Mouse (Mus musculus) CH12.LX (cell line): ENCODE measurements at regions not wholly inside any gene's neighbourhood (a gene's known extent, or its start where the extent isn't known, plus 50 kb on each side); places are given as distances from the start of the nearest gene placed in this dataset.

Experiments
- BHLHE40 ChIP-seq: IDR thresholded peaks from 2 replicates; pipeline ENCODE4 v1.6.1; 2011; ENCODE audit warnings: mild to moderate bottlenecking, low read depth, low read length, improper control_type of control experiment
- CHD2 ChIP-seq: IDR thresholded peaks from 2 replicates; pipeline ENCODE4 v1.6.1; 2011; ENCODE audit warnings: low read length, improper control_type of control experiment
- CTCF ChIP-seq, 2 experiments: IDR thresholded peaks in 1 of 2; conservative IDR thresholded peaks in 1 of 2; 2 replicates each; pipeline ENCODE4 v1.5.1; 2011 to 2012; ENCODE audit warnings: low read depth in 2 of 2, low read length in 2 of 2, improper control_type of control experiment in 1 of 2, inconsistent platforms in 1 of 2, mild to moderate bottlenecking in 1 of 2, moderate library complexity in 1 of 2
- EP300 ChIP-seq: IDR thresholded peaks from 2 replicates; pipeline ENCODE4 v1.6.1; 2011; ENCODE audit warnings: low read length, improper control_type of control experiment
- ETS1 ChIP-seq: conservative IDR thresholded peaks from 2 replicates; pipeline ENCODE4 v1.6.1; 2012; ENCODE audit warnings: low read depth, mild to moderate bottlenecking, inconsistent platforms, low read length, improper control_type of control experiment, moderate library complexity
- JUND ChIP-seq: conservative IDR thresholded peaks from 2 replicates; pipeline ENCODE4 v1.6.1; 2011; ENCODE audit warnings: low read depth, low read length, improper control_type of control experiment
- MAFK ChIP-seq: IDR thresholded peaks from 2 replicates; pipeline ENCODE4 v1.6.1; 2011; ENCODE audit warnings: low read length, improper control_type of control experiment; ENCODE audit not compliant: insufficient replicate concordance
- NRF1 ChIP-seq: IDR thresholded peaks from 2 replicates; pipeline ENCODE4 v1.6.1; 2014; ENCODE audit warnings: low read depth, mild to moderate bottlenecking, inconsistent platforms, low read length, improper control_type of control experiment, moderate library complexity
- RAD21 ChIP-seq: IDR thresholded peaks from 2 replicates; pipeline ENCODE4 v1.6.1; 2011; ENCODE audit warnings: low read depth, mild to moderate bottlenecking, low read length, improper control_type of control experiment, moderate library complexity
- USF1 ChIP-seq: IDR thresholded peaks from 2 replicates; pipeline ENCODE4 v1.6.1; 2014; ENCODE audit warnings: low read depth, mild to moderate bottlenecking, inconsistent platforms, low read length, improper control_type of control experiment
- USF2 ChIP-seq: conservative IDR thresholded peaks from 2 replicates; pipeline ENCODE4 v1.6.1; 2011; ENCODE audit warnings: low read depth, low read length, improper control_type of control experiment
- ZKSCAN1 ChIP-seq: IDR thresholded peaks from 2 replicates; pipeline ENCODE4 v1.6.1; 2012; ENCODE audit warnings: low read depth, inconsistent platforms, low read length, improper control_type of control experiment, borderline replicate concordance

DNA sequence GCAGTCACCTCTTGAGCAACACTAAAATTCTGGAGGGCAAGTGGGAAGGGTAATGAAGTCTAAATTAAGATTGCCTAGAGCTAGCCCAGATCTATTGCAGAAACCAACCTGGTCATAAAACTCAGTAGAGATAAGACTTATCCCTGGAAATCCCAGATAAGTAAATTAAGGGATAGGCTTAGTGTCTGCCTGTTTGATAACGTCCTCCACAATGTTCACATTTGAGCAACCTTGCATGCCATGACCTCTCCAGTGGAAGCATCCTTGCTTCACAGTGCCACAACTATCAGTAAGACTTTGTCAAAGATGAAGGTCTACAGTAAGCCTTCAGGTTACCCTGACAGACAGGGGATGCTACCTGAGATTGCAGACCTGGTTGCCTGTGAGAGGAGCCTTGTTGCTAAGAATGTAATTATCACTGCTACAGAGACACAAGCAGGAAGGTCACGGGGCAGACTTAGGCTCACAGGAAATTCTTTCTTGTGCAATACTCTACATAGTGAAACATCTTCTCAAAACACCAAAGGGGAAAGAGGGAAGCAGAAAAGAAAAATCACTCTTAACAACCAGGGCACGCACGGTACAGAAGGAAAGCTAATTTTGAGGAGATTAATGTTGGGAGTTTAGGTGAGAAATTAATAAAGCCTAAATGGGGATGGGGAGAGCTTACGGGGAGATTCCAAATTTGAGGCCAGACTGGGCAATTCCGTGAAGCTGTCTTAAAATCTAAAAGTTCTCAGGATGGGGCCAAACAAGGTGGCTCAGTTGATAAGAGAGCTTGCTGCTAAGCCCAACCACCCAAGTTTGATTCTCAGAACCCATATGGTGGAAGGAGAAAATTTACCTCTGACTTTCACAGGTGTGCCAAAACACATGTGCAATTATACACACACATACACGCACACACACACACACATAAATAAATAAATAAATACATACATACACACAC is 56.9 kb upstream of the Prdm9 start:
- TF ChIP-seq CTCF (conservative IDR thresholded peaks at IDR 0.05 in 1 of 2, IDR thresholded peaks at IDR 0.05 in 1 of 2; ENCODE audit: low read depth in 2 of 2, low read length in 2 of 2): no peak
- TF ChIP-seq CHD2: no peak
- no peak for TF ChIP-seq EP300
- TF ChIP-seq JUND: no peak
- TF ChIP-seq NRF1: no peak
- no peak for TF ChIP-seq ZKSCAN1
- no peak for TF ChIP-seq MAFK
- TF ChIP-seq USF2: no peak
- TF ChIP-seq BHLHE40: no peak
- no peak for TF ChIP-seq USF1
- TF ChIP-seq RAD21: no peak
- TF ChIP-seq ETS1: no peak
